Mouse (Mus musculus): ENCODE results near the gene Ephb1. TPM values are rescaled to one million over a fixed set of nuclear protein-coding genes. Genes with fewer than 3 reads are reported as not detected.

Ephb1 gene
- polyA plus RNA-seq, 1 experiment = 2.5 TPM

DNA sequence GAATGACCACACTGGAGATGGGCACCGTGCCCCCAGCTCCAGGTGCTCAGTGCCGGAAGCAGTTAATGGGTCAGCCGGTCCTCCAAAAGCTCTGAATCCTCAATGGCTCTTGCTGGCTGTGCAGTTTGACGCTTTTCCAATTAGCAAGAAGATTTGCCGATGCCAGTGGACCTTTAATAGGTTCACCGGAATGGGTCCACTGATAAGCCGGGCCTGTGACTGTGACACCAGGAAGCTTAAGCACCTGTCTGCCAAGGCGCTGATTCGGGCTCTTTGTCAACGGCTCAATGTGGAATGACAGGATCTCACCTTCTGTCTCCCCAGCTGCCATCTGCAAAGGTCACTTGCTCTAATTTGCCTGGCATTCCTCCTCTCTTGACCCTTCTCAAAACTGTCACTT lies 239.2 kb downstream of the Ephb1 start:
- Histone ChIP-seq H3K4me3 (no peak overlapping the region), H3K36me3 (ENCODE audit: control insufficient read depth, insufficient read depth) (no peaks in the 10 kb centered on the region), H3K79me2 (ENCODE audit: control insufficient read depth, insufficient read depth) (no peaks in the 10 kb centered on the region), H3K4me2 (ENCODE audit: low read depth) (no peak overlapping the region), H3K27me3 (ENCODE audit: control insufficient read depth, insufficient read depth, insufficient read length) (no peaks in the 10 kb centered on the region), H3ac (ENCODE audit: control insufficient read depth, insufficient read length) (no peak overlapping the region)
- no peak for TF ChIP-seq MYOG (IDR thresholded peaks at IDR 0.05; ENCODE audit: control insufficient read depth in 1 of 3, insufficient read depth in 1 of 3, insufficient read length in 2 of 3, low read depth in 2 of 3)

GRCm38 (mm10) chr9:102111471-102111870 lies 243.0 kb downstream of the Ephb1 start:
- no peak overlapping the region for H3ac ChIP-seq (ENCODE audit: control insufficient read depth, insufficient read length)
- no peak overlapping the region for H3K4me3 ChIP-seq
- H3K27me3 ChIP-seq (ENCODE audit: control insufficient read depth, insufficient read depth, insufficient read length) = no peaks in the 10 kb centered on the region
- no peaks in the 10 kb centered on the region for H3K79me2 ChIP-seq (ENCODE audit: control insufficient read depth, insufficient read depth)
- H3K36me3 ChIP-seq (ENCODE audit: control insufficient read depth, insufficient read depth) = no peaks in the 10 kb centered on the region
- TF ChIP-seq REST (IDR thresholded peaks at IDR 0.05; ENCODE audit: insufficient read depth, insufficient read length) = no peak
- no peak overlapping the region for H3K4me2 ChIP-seq (ENCODE audit: low read depth)

- Histone ChIP-seq H3K36me3 (ENCODE audit: control insufficient read depth, insufficient read depth) (no peaks in the 10 kb centered on the region), H3K4me2 (ENCODE audit: low read depth) (no peak overlapping the region), H3K79me2 (ENCODE audit: control insufficient read depth, insufficient read depth) (no peaks in the 10 kb centered on the region), H3ac (ENCODE audit: control insufficient read depth, insufficient read length) (no peak overlapping the region), H3K27me3 (ENCODE audit: control insufficient read depth, insufficient read depth, insufficient read length) (no peaks in the 10 kb centered on the region), H3K4me3 (no peak overlapping the region)
- no peak for TF ChIP-seq REST (IDR thresholded peaks at IDR 0.05; ENCODE audit: insufficient read depth, insufficient read length)
- TF ChIP-seq E2F4 (IDR thresholded peaks at IDR 0.05; ENCODE audit: insufficient read depth) = no peak
- no peak for TF ChIP-seq MYOD1 (IDR thresholded peaks at IDR 0.05; ENCODE audit: control insufficient read depth in 1 of 3, insufficient read length in 2 of 3, low read depth in 2 of 3)
- no peak for TF ChIP-seq POLR2A (IDR thresholded peaks at IDR 0.05; ENCODE audit: insufficient read length, low read depth)
- TF ChIP-seq MYOG (IDR thresholded peaks at IDR 0.05; ENCODE audit: control insufficient read depth in 1 of 3, insufficient read depth in 1 of 3, insufficient read length in 2 of 3, low read depth in 2 of 3) = no peak
Observed at GRCm38 (mm10) chr9:102107978-102108377, 246.5 kb downstream of the Ephb1 start.

- H3K36me3 ChIP-seq (ENCODE audit: control insufficient read depth, insufficient read depth) = no peaks in the 10 kb centered on the region
- TF ChIP-seq CEBPB (IDR thresholded peaks at IDR 0.05; ENCODE audit: insufficient read depth, poor library complexity, severe bottlenecking) = no peak
- no peak overlapping the region for H3K4me3 ChIP-seq
- no peaks in the 10 kb centered on the region for H3K79me2 ChIP-seq (ENCODE audit: control insufficient read depth, insufficient read depth)
- H3ac ChIP-seq (ENCODE audit: control insufficient read depth, insufficient read length) = no peak overlapping the region
- H3K27me3 ChIP-seq (ENCODE audit: control insufficient read depth, insufficient read depth, insufficient read length) = no peaks in the 10 kb centered on the region
- no peak overlapping the region for H3K4me2 ChIP-seq (ENCODE audit: low read depth)
Observed at GRCm38 (mm10) chr9:102107213-102107612, 247.3 kb downstream of the Ephb1 start.

DNA sequence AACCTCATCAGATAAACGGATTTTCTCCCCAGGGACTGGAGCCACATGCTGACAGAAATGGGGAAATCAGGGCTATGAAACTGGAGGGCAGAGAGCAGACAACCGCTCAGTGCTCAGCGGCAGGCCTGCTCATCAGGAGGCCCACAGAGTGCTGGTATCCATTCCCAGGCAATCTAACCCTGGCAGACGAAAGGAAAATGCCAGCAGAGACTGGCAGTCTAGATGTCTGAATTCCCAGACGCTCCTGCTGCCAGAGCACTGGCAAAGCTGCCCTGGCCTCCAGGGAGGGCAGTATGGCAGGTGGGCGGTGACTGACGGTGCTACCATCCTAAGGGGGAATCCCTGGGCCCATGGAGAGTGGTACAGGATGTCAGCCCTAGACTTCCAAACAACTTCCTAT lies 257.7 kb downstream of the Ephb1 start:
- Histone ChIP-seq H3ac (ENCODE audit: control insufficient read depth, insufficient read length) (no peak overlapping the region), H3K79me2 (ENCODE audit: control insufficient read depth, insufficient read depth) (no peaks in the 10 kb centered on the region), H3K4me3 (no peak overlapping the region), H3K27me3 (ENCODE audit: control insufficient read depth, insufficient read depth, insufficient read length) (no peaks in the 10 kb centered on the region), H3K36me3 (ENCODE audit: control insufficient read depth, insufficient read depth) (no peaks in the 10 kb centered on the region), H3K4me2 (ENCODE audit: low read depth) (no peak overlapping the region)
- TF ChIP-seq SRF (IDR thresholded peaks at IDR 0.05; ENCODE audit: control insufficient read depth, insufficient read length, low read depth) (no peak), POLR2A (IDR thresholded peaks at IDR 0.05; ENCODE audit: insufficient read length, low read depth) (no peak), MYOD1 (IDR thresholded peaks at IDR 0.05; ENCODE audit: control insufficient read depth in 1 of 3, insufficient read length in 2 of 3, low read depth in 2 of 3) (no peak), POLR2AphosphoS2 (IDR thresholded peaks at IDR 0.05; ENCODE audit: insufficient read length, low read depth) (no peak), MYOG (IDR thresholded peaks at IDR 0.05; ENCODE audit: control insufficient read depth in 1 of 3, insufficient read depth in 1 of 3, insufficient read length in 2 of 3, low read depth in 2 of 3) (no peak), MAX (IDR thresholded peaks at IDR 0.05; ENCODE audit: low read depth) (no peak), REST (IDR thresholded peaks at IDR 0.05; ENCODE audit: insufficient read depth, insufficient read length) (no peak)

DNA sequence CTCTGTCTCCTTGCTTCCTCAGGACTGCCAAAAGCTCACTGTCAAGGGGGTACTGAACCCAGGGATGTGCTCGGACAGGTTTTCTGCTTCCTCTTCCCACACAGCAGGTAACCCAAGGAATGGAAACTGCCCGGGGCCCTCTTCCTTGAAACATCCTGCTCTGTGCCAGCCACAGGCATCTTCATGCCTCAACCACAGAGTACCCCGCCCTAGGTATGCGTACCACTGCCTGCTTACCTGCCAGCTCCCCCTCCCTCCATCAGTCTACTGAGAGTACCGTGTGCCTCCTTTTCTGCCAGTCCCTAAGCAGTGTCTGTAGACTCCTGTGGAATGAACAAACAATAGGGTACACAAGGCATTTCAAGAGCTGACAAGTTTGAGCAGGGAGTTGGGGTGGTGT lies 265.9 kb downstream of the Ephb1 start:
- Histone ChIP-seq H3K4me2 (ENCODE audit: low read depth) (no peak overlapping the region), H3K36me3 (ENCODE audit: control insufficient read depth, insufficient read depth) (no peaks in the 10 kb centered on the region), H3K27me3 (ENCODE audit: control insufficient read depth, insufficient read depth, insufficient read length) (no peaks in the 10 kb centered on the region), H3K79me2 (ENCODE audit: control insufficient read depth, insufficient read depth) (no peaks in the 10 kb centered on the region), H3ac (ENCODE audit: control insufficient read depth, insufficient read length) (no peak overlapping the region), H3K4me3 (no peak overlapping the region)
- TF ChIP-seq POLR2AphosphoS2 (IDR thresholded peaks at IDR 0.05; ENCODE audit: insufficient read length, low read depth) = no peak
- no peak for TF ChIP-seq CEBPB (IDR thresholded peaks at IDR 0.05; ENCODE audit: insufficient read depth, poor library complexity, severe bottlenecking)
- TF ChIP-seq SRF (IDR thresholded peaks at IDR 0.05; ENCODE audit: control insufficient read depth, insufficient read length, low read depth) = no peak
- TF ChIP-seq POLR2A (IDR thresholded peaks at IDR 0.05; ENCODE audit: insufficient read length, low read depth) = no peak
- TF ChIP-seq USF1 (IDR thresholded peaks at IDR 0.05; ENCODE audit: low read depth) = no peak
- TF ChIP-seq MAX (IDR thresholded peaks at IDR 0.05; ENCODE audit: low read depth) = no peak
- no peak for TF ChIP-seq E2F4 (IDR thresholded peaks at IDR 0.05; ENCODE audit: insufficient read depth)
- TF ChIP-seq MYOG (IDR thresholded peaks at IDR 0.05; ENCODE audit: control insufficient read depth in 1 of 3, insufficient read depth in 1 of 3, insufficient read length in 2 of 3, low read depth in 2 of 3) = no peak
- TF ChIP-seq TCF3 (IDR thresholded peaks at IDR 0.05; ENCODE audit: insufficient read length, low read depth) = no peak
- TF ChIP-seq REST (IDR thresholded peaks at IDR 0.05; ENCODE audit: insufficient read depth, insufficient read length) = no peak
- no peak for TF ChIP-seq TCF12 (IDR thresholded peaks at IDR 0.05; ENCODE audit: insufficient read depth, poor library complexity, severe bottlenecking)
- no peak for TF ChIP-seq MYOD1 (IDR thresholded peaks at IDR 0.05; ENCODE audit: control insufficient read depth in 1 of 3, insufficient read length in 2 of 3, low read depth in 2 of 3)

Measured in myocyte (in vitro differentiated cells).